Mouse (Mus musculus) midbrain, embryonic 14.5 days (tissue): ENCODE results near the gene Vmn2r-ps159. TPM values are rescaled to one million over a fixed set of nuclear protein-coding genes. Genes with fewer than 3 reads are reported as not detected.
A peak's percentile ranks its signal among the peaks of the same experiment; 100 is the strongest.
"Not testable (repeated sequence)": the region's sequence is repeated elsewhere in the genome, so short reads cannot be mapped to it uniquely, and the experiment has no call there.

ENCODE experiments used
- ATAC-seq: fragments of 200-750 bp; cut with Nextera tagmentation; 2 replicates; pipeline ENCODE4 v1.8.0; 2017; ENCODE audit warnings: moderate number of reproducible peaks, moderate library complexity; ENCODE audit not compliant: low FRiP score, low TSS enrichment
- DNase-seq: peaks from one replicate; pipeline ENCODE4 v3.0.0-alpha.2; 2015
- H3K27ac ChIP-seq: fragments of 300-500 bp; sonication (generic); replicated peaks from 2 replicates; pipeline ENCODE4 v1.5.1; 2014; ENCODE audit warnings: mild to moderate bottlenecking, low read depth, low read length, moderate library complexity
- H3K27me3 ChIP-seq: fragments of 300-500 bp; sonication (generic); 2 replicates; pipeline ENCODE4 v1.6.1; 2014; ENCODE audit warnings: low read length, control low read depth, mixed read lengths; ENCODE audit not compliant: control insufficient read depth, insufficient read depth
- H3K36me3 ChIP-seq: fragments of 300-500 bp; sonication (generic); 2 replicates; pipeline ENCODE4 v1.6.1; 2014; ENCODE audit warnings: low read length, control low read depth; ENCODE audit not compliant: control insufficient read depth, insufficient read depth
- H3K4me1 ChIP-seq: fragments of 300-500 bp; sonication (generic); 2 replicates; pipeline ENCODE4 v1.6.1; 2014; ENCODE audit warnings: mild to moderate bottlenecking, antibody characterized with exemption, low read length, control low read depth; ENCODE audit not compliant: control insufficient read depth, insufficient read depth
- H3K4me2 ChIP-seq: fragments of 300-500 bp; sonication (generic); 2 replicates; pipeline ENCODE4 v1.6.1; 2014; ENCODE audit warnings: mild to moderate bottlenecking, low read length, moderate library complexity
- H3K4me3 ChIP-seq: fragments of 300-500 bp; sonication (generic); replicated peaks from 2 replicates; pipeline ENCODE4 v1.5.1; 2014; ENCODE audit warnings: low read depth, low read length
- H3K9ac ChIP-seq: fragments of 300-500 bp; sonication (generic); replicated peaks from 2 replicates; pipeline ENCODE4 v1.6.1; 2014; ENCODE audit warnings: mild to moderate bottlenecking, low read length, moderate library complexity
- H3K9me3 ChIP-seq: fragments of 300-500 bp; sonication (generic); 2 replicates; pipeline ENCODE4 v1.6.1; 2016; ENCODE audit warnings: low read length, control low read depth, mixed read lengths; ENCODE audit not compliant: control insufficient read depth
- WGBS: fragments of 180-500 bp; shearing (Covaris S2); extraction: QIAGEN DNeasy Blood & Tissue Kit; methylation state at CpG from one replicate; pipeline ENCODE4 v1.1.7; 2014; 5-methylcytosine and 5-hydroxymethylcytosine counted together
- polyA plus RNA-seq: library from polyadenylated mRNA; unstranded; fragments of >200 nt; fragmentation: Nextera tagmentation; extraction: Ambion mirVana; gene quantifications from 2 replicates; pipeline ENCODE4 v1.2.1, GENCODE M21; 2014

Gene Vmn2r-ps159
- not detected in 2 replicates for polyA plus RNA-seq

DNA sequence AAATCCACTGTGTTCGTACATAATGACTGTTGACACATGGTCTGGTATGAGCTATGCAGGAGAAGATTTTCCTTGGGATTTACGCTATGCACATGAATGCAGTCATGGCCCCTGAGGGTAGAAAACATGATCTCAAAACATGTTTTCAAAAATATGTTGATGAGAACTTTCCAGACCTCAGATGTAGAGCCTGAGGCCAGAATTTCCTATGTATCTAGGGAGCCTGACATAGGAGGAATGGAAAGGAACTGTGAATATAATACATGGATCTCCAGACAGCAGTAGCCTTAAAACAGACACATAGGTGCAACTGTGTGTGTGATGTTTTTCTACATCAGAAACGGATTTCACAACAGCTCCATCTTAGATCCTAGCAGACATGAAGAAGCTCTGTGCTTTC, at the start of gene Vmn2r-ps159:
TSS of gene Vmn2r-ps159 (plus strand) at position 301 of the 400 bp plus-strand sequence.
- H3K27ac ChIP-seq, H3K4me3 ChIP-seq, H3K4me1 ChIP-seq, H3K9me3 ChIP-seq, ATAC-seq, H3K9ac ChIP-seq, H3K4me2 ChIP-seq, DNase-seq, H3K27me3 ChIP-seq, H3K36me3 ChIP-seq: not testable (repeated sequence)
- WGBS, result 72% methylated on average over 3 of the region's 3 CpGs

GRCm38 (mm10) chr4:156341601-156342504, 10.9 kb downstream of the Vmn2r-ps159 start:
- not testable (repeated sequence) for H3K4me3 ChIP-seq, DNase-seq, H3K4me1 ChIP-seq, H3K36me3 ChIP-seq, H3K4me2 ChIP-seq, H3K9ac ChIP-seq, H3K27ac ChIP-seq, H3K27me3 ChIP-seq
- peaks cover 33% of the 10 kb centered on the region for H3K9me3 ChIP-seq
- WGBS, result 84% methylated on average over 4 of the region's 4 CpGs
- peak; percentile 37; the same call in 1 of the 2 replicates for ATAC-seq

GRCm38 (mm10) chr4:156342569-156343325, 11.8 kb downstream of the Vmn2r-ps159 start:
- no peak overlapping the region for H3K4me3 ChIP-seq
- no peaks in the 10 kb centered on the region for H3K36me3 ChIP-seq
- no peak overlapping the region for H3K4me2 ChIP-seq
- DNase-seq (peak; percentile 40), ATAC-seq (peak; percentile 83)
- H3K9ac ChIP-seq, result no peak overlapping the region
- H3K27ac ChIP-seq, result no peak overlapping the region
- H3K9me3 ChIP-seq, result peaks cover 33% of the 10 kb centered on the region
- 90% methylated on average over 2 of the region's 2 CpGs for WGBS
- H3K27me3 ChIP-seq, result no peaks in the 10 kb centered on the region
- H3K4me1 ChIP-seq, result no peaks in the 10 kb centered on the region

DNA sequence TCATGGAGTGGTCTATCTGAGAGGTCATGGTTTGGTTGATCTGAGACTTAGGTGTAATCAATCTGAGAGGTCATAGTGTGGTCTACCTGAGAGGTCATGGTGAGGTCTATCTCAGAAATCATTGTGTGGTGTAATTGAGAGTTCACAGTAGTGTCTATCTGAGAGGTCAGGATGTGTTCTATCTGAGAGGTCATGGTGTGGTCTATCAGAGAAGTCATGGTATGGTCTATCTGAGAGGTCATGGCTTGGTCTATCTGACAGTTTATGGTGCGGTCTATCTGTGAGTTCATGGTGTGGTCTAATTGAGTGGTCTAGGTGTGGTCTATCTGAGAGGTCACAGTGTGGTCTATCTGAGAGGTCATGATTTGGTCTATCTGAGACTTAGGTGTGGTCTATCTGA, 12.4 kb downstream of the Vmn2r-ps159 start:
- no peak overlapping the region for H3K9ac ChIP-seq
- no peaks in the 10 kb centered on the region for H3K4me1 ChIP-seq
- H3K27me3 ChIP-seq, result no peaks in the 10 kb centered on the region
- H3K4me2 ChIP-seq, result no peak overlapping the region
- peaks cover 33% of the 10 kb centered on the region for H3K9me3 ChIP-seq
- H3K36me3 ChIP-seq, result no peaks in the 10 kb centered on the region
- ATAC-seq (peak; percentile 49), DNase-seq (no peak)
- no peak overlapping the region for H3K4me3 ChIP-seq
- 93% methylated on average over 1 of the region's 1 CpGs for WGBS
- no peak overlapping the region for H3K27ac ChIP-seq

DNA sequence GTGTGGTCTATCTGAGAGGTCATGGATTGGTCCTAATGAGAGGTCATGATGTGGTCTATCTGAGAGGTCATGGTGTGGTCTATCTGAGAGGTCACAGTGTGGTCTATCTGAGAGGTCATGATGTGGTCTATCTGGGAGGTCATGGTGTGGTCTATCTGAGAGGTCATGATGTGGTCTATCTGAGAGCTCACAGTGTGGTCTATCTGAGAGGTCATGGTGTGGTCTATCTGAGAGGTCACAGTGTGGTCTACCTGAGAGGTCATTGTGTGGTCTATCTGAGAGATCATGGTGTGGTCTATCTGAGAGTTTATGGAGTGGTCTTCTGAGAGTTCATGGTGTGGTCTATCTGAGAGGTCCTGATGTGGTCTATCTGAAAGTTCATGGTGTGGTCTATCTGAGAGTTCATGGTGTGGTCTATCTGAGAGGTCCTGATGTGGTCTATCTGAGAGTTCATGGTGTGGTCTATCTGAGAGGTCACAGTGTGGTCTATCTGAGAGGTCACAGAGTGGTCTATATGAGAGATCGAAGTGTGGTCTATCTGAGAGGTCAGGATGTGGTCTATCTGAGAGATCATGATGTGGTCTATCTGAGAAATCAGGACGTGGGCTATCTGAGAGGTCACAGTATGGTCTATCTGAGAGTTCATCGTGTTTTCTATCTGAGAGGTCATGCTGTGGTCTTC, 26.0 kb downstream of the Vmn2r-ps159 start:
- H3K4me1 ChIP-seq, DNase-seq, H3K9ac ChIP-seq, H3K27me3 ChIP-seq, H3K27ac ChIP-seq, H3K4me2 ChIP-seq, H3K4me3 ChIP-seq, H3K9me3 ChIP-seq, H3K36me3 ChIP-seq: not testable (repeated sequence)
- ATAC-seq, result peak; percentile 83
- 62% methylated on average over 3 of the region's 3 CpGs for WGBS

Other genes with a start within 250 kb of the Vmn2r-ps159 start
- gene 9430015G10Rik, start 221.1 kb upstream of the Vmn2r-ps159 start, polyA plus RNA-seq, result 26.1 and 32.8 TPM in 2 replicates
- 0.81 and 0.92 TPM in 2 replicates for gene Rnf223, start 200.6 kb upstream of the Vmn2r-ps159 start, polyA plus RNA-seq
- gene Agrn, start 133.6 kb upstream of the Vmn2r-ps159 start, polyA plus RNA-seq, result 122 and 142 TPM in 2 replicates
- gene Isg15, start 130.3 kb upstream of the Vmn2r-ps159 start, polyA plus RNA-seq, result 0.51 and 2.5 TPM in 2 replicates
- 0.84 and 0.96 TPM in 2 replicates for gene AW011738, start 127.8 kb upstream of the Vmn2r-ps159 start, polyA plus RNA-seq
- gene Perm1, start 115.2 kb upstream of the Vmn2r-ps159 start, polyA plus RNA-seq, result 1.9 and 2.0 TPM in 2 replicates
- 27.7 and 31.5 TPM in 2 replicates for gene Plekhn1, start 96.2 kb upstream of the Vmn2r-ps159 start, polyA plus RNA-seq
- gene Noc2l, start 95.1 kb upstream of the Vmn2r-ps159 start, polyA plus RNA-seq, result 46.6 and 54.1 TPM in 2 replicates
- gene Samd11, start 75.4 kb upstream of the Vmn2r-ps159 start, polyA plus RNA-seq, result 3.9 and 4.4 TPM in 2 replicates